In the genomic region with DNA sequence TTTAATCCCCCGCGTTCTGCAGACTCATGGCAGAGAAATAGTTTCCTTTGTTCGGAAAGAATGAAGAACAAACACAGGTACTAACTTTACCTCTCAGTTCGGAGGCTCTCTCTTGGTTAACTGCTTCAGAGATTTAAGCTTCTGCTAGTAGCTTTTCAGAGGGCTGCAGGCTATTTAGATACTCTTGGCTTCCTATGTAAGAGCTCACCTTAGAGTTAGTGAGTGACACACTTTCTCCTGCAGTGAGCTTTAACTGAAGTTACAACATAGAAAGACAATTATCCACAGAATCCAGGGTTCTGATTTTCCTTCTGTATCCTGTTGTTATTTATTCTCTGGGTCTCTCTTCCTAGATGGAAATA, we compare ENCODE assay signal across 9 mouse cellular contexts.
DNase-seq lines count a peak whose midpoint lies in the region; ATAC-seq lines count a peak whose summit lies in the region.
"Had no signal": no experiment of that assay in that cellular context is flagged by ENCODE, and none has a peak within 500 bp of the region (broad histone marks: within the 10 kb centered on the region; RNA-seq: fewer than 3 reads in every experiment).

No protein-coding gene starts in this region.

- no peak for DNase-seq in kidney, adult 18-20 months
- no peak for DNase-seq in forebrain, embryonic 10.5 days (ENCODE audit: extremely low spot score, low spot score)
- no peak for DNase-seq in limb, embryonic 10.5 days (ENCODE audit: low spot score)
- no peak for DNase-seq in cerebellum, postnatal 14 days
- DNase-seq in gastrocnemius, postnatal 10 days, result no peak
- no peak for DNase-seq in thymus, postnatal 0 days (ENCODE audit: low spot score)
- DNase-seq: lung, postnatal 36 days had no signal

- H3K9ac ChIP-seq in kidney, embryonic 14.5 days (ENCODE audit: low read depth, low read length), result no peak overlapping the region
- no peak overlapping the region for H3K9ac ChIP-seq in neural tube, embryonic 12.5 days

- WGBS in kidney, embryonic 14.5 days, result 7% methylated on average over 4 of the region's 4 CpGs
- WGBS in forebrain, embryonic 10.5 days, result 3% methylated on average over 4 of the region's 4 CpGs
- WGBS in limb, embryonic 10.5 days, result 29% methylated on average over 4 of the region's 4 CpGs
- WGBS in neural tube, embryonic 12.5 days, result 5% methylated on average over 4 of the region's 4 CpGs

- H3K4me3 ChIP-seq in kidney, embryonic 14.5 days (ENCODE audit: low read length), result peak overlapping the region; percentile 33
- peak overlapping the region; percentile 39 for H3K4me3 ChIP-seq in forebrain, embryonic 10.5 days
- H3K4me3 ChIP-seq in limb, embryonic 10.5 days, result peak overlapping the region; percentile 36; the same call in 1 of the 2 replicates
- H3K4me3 ChIP-seq in neural tube, embryonic 12.5 days, result no peak overlapping the region

- H3K4me1 ChIP-seq in kidney, embryonic 14.5 days (ENCODE audit: control insufficient read depth, insufficient read depth, low read length), result peaks cover 12% of the 10 kb centered on the region; the same call in 1 of the 2 replicates
- peaks cover 25% of the 10 kb centered on the region for H3K4me1 ChIP-seq in forebrain, embryonic 10.5 days
- H3K4me1 ChIP-seq in limb, embryonic 10.5 days, result peaks cover 20% of the 10 kb centered on the region
- H3K4me1 ChIP-seq in neural tube, embryonic 12.5 days, result peaks cover 24% of the 10 kb centered on the region; the same call in 1 of the 2 replicates

- ATAC-seq in kidney, embryonic 14.5 days (ENCODE audit: low FRiP score, low TSS enrichment), result no peak
- ATAC-seq in neural tube, embryonic 12.5 days (ENCODE audit: low FRiP score, low read depth), result peak; percentile 10; the same call in 1 of the 2 replicates

- no peak overlapping the region for H3K27ac ChIP-seq in kidney, embryonic 14.5 days (ENCODE audit: low read depth, low read length)
- H3K27ac ChIP-seq in forebrain, embryonic 10.5 days, result no peak overlapping the region
- no peak overlapping the region for H3K27ac ChIP-seq in limb, embryonic 10.5 days
- no peak overlapping the region for H3K27ac ChIP-seq in neural tube, embryonic 12.5 days

- no peaks in the 10 kb centered on the region for H3K9me3 ChIP-seq in kidney, embryonic 14.5 days (ENCODE audit: control insufficient read depth, low read length)
- H3K9me3 ChIP-seq in forebrain, embryonic 10.5 days, result no peaks in the 10 kb centered on the region
- H3K9me3 ChIP-seq in limb, embryonic 10.5 days (replicated peaks), result no peaks in the 10 kb centered on the region
- no peaks in the 10 kb centered on the region for H3K9me3 ChIP-seq in neural tube, embryonic 12.5 days

- peak overlapping the region; percentile 45 for H3K4me2 ChIP-seq in kidney, embryonic 14.5 days (replicated peaks; ENCODE audit: low read depth, low read length)
- peak overlapping the region; percentile 66 for H3K4me2 ChIP-seq in neural tube, embryonic 12.5 days (replicated peaks)

- H3K27me3 ChIP-seq in kidney, embryonic 14.5 days (ENCODE audit: control insufficient read depth, insufficient read depth, low read length), result peaks cover 3% of the 10 kb centered on the region
- peaks cover 57% of the 10 kb centered on the region for H3K27me3 ChIP-seq in forebrain, embryonic 10.5 days (ENCODE audit: poor library complexity, severe bottlenecking)
- H3K27me3 ChIP-seq in limb, embryonic 10.5 days (ENCODE audit: low read depth, poor library complexity, severe bottlenecking), result peaks cover 29% of the 10 kb centered on the region
- H3K27me3 ChIP-seq in neural tube, embryonic 12.5 days (replicated peaks), result peaks cover 45% of the 10 kb centered on the region

- H3K36me3 ChIP-seq in kidney, embryonic 14.5 days (ENCODE audit: control insufficient read depth, insufficient read depth, low read length), result no peaks in the 10 kb centered on the region
- no peaks in the 10 kb centered on the region for H3K36me3 ChIP-seq in forebrain, embryonic 10.5 days (replicated peaks)
- no peaks in the 10 kb centered on the region for H3K36me3 ChIP-seq in limb, embryonic 10.5 days
- H3K36me3 ChIP-seq in neural tube, embryonic 12.5 days, result no peaks in the 10 kb centered on the region
